ENCODE assay signal across 26 mouse cellular contexts in genomic region chr3:154294924-154295834, GRCm38 (mm10). TPM values are rescaled to one million over a fixed set of nuclear protein-coding genes. Genes with fewer than 3 reads are reported as not detected.
"Had no signal": no experiment of that assay in that cellular context is flagged by ENCODE, and none has a peak within 500 bp of the region (broad histone marks: within the 10 kb centered on the region; RNA-seq: fewer than 3 reads in every experiment).

No protein-coding gene starts in this region.

- H3K9me3 ChIP-seq: heart, embryonic 12.5 days; hindbrain, embryonic 13.5 days; hindbrain, embryonic 15.5 days; kidney, embryonic 15.5 days; liver, embryonic 13.5 days; liver, embryonic 15.5 days had no signal

- H3K9ac ChIP-seq: heart, embryonic 12.5 days; hindbrain, embryonic 13.5 days; hindbrain, embryonic 15.5 days; kidney, embryonic 15.5 days; liver, embryonic 13.5 days; liver, embryonic 15.5 days had no signal

- H3K27ac ChIP-seq: heart, adult 2 months; hindbrain, embryonic 13.5 days; hindbrain, embryonic 15.5 days; hindbrain, postnatal 0 days; kidney, embryonic 15.5 days; kidney, postnatal 0 days; left cerebral cortex, adult 2 months; liver, embryonic 13.5 days; liver, embryonic 15.5 days had no signal

- H3K4me1 ChIP-seq: heart, embryonic 12.5 days; hindbrain, embryonic 13.5 days; hindbrain, embryonic 15.5 days; kidney, embryonic 15.5 days; liver, embryonic 15.5 days had no signal

- H3K4me3 ChIP-seq: heart, adult 2 months; heart, embryonic 12.5 days; hindbrain, embryonic 13.5 days; hindbrain, embryonic 15.5 days; kidney, embryonic 15.5 days; left cerebral cortex, adult 2 months; liver, embryonic 13.5 days; liver, embryonic 15.5 days had no signal

- H3K27me3 ChIP-seq: hindbrain, embryonic 13.5 days; hindbrain, embryonic 15.5 days; liver, embryonic 13.5 days had no signal

- H3K4me2 ChIP-seq: heart, embryonic 12.5 days; hindbrain, embryonic 13.5 days; hindbrain, embryonic 15.5 days; kidney, embryonic 15.5 days; liver, embryonic 11.5 days; liver, embryonic 13.5 days; liver, embryonic 15.5 days had no signal

- ATAC-seq: hindbrain, postnatal 0 days; intestine, embryonic 16.5 days had no signal

- H3K36me3 ChIP-seq: heart, embryonic 12.5 days; hindbrain, embryonic 13.5 days; hindbrain, embryonic 15.5 days; kidney, embryonic 15.5 days; liver, embryonic 13.5 days; liver, embryonic 15.5 days had no signal

- DNase-seq: gastrocnemius, postnatal 14 days; gastrocnemius, postnatal 36 days; heart, adult 11 months; heart, adult 2 months; heart, postnatal 14 days; heart, postnatal 36 days; kidney, adult 11 months; kidney, adult 2 months; kidney, adult 9 months; kidney, postnatal 14 days; kidney, postnatal 36 days; liver; liver, embryonic 13.5 days had no signal

RNA-seq across cellular contexts. Expression of gene Lhx8, which starts 35.3 kb away (rescaled TPM):
- polyA plus RNA-seq: heart, embryonic 12.5 days; heart, postnatal 0 days; intestine, embryonic 14.5 days; intestine, embryonic 16.5 days; kidney, embryonic 15.5 days; kidney, postnatal 0 days; large intestine, adult 2 months; liver, embryonic 13.5 days; liver, embryonic 15.5 days had no signal
